Mouse (Mus musculus) retina, embryonic 14.5 days (tissue): Measurements from ENCODE around the gene Hgd.

Experiments used
- DNase-seq: peaks from one replicate; pipeline ENCODE4 v3.0.0-alpha.2; 2015; ENCODE audit warnings: low spot score

The Hgd gene

DNA sequence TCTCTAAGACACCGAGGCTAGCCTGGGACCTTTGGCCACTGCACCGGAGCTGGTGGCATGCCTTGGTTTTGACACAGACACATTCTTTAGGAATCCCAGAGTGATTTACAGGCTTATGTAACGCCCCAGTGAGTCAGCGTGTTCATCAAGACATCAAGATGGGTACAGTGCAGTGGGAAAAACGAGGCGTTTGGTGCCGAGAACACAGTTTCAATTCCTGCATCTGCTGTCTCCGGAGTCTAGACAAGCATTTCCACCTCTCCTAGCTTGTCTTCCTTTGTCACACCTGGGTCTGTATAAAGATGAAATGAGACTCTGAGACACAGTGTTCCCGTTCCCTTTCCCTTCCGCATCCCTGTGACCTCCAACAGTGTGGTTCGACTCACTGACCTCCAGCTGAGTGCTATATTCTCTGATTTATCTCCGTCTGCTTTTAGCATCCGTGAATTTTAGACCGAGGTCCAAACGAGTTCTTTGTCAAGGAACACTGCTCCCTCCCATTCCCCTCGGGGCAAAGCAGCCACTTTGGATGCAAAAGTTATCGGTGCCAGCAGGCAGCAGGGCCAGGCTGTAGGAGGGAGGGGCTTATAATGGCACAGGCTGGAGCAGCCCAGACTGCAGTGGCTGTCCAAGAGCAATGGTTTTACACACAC is 96.2 kb downstream of the Hgd start:
- no peak for DNase-seq

- no peak for DNase-seq
These were observed 96.7 kb downstream of the Hgd start for GRCm38 (mm10) chr16:37676677-37677072.

- no peak for DNase-seq
These were observed 97.6 kb downstream of the Hgd start for GRCm38 (mm10) chr16:37677586-37677985.

- DNase-seq = no peak
These were observed 100.3 kb downstream of the Hgd start for GRCm38 (mm10) chr16:37680216-37680615.

DNA sequence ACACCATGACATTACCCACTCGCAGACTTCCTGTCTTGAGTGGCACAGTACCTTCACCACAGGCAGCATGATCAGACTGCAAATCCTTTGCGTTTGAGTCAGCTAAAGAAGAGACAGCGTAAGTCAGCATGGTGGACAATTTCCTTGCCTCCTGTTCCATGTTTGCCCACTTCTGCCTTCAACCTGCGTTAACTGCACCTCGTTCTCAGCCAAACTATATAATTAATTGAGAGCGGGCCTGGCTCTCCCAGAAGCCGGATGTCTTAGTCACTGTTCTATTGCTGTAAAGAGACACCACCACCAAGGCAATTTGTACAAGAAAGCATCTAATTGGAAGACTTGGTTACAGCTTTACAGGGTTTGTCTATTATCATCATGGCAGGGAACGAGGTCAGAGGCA is 100.9 kb downstream of the Hgd start:
- DNase-seq = no peak
